Comparison of ENCODE assay signal across 8 mouse cellular contexts in the genomic region with DNA sequence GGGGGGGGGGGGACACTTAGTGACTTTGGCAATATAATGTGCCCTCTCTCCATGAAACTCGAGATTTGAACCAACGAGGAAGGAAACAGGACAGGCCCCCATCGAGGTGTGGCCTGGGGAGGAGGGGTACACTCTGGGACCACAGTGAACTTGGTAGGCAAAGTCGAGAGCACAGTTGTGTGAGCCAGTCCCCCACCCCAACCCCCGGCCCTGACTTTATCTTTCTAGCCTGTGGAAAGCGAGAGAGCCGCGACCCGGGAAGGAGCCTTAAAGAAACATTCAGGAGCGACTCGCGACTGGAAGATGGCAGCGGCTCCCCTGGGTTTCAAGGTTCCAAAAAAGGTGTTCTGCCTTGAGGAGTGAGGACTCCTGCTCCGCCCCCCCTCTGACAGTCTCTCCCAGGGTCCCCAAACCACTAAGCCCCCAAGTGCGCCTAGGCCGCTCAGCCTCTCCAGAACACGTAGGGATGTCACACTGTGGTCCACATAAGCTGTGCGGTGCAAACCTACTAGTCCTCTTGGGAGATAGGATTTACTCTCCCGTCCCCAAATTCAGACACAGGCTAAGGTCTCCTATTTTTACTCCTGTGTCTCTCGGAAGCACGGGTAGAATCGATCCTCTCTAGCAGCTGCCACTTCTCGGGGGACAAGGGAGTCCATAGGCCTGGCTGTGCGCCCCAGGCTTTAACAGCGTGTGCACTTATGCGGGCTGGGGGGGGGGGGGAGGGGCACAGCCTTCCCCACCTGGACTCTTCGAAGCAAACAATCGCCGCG. TPM values are rescaled to one million over a fixed set of nuclear protein-coding genes. Genes with fewer than 3 reads are reported as not detected.
A peak's percentile ranks its signal among the peaks of the same experiment; 100 is the strongest.
DNase-seq lines count a peak whose midpoint lies in the region; ATAC-seq and TF ChIP-seq lines count a peak whose summit lies in the region.

No protein-coding gene starts in this region.

- no peak overlapping the region for H3K27ac ChIP-seq in cerebellum, adult 2 months (ENCODE audit: insufficient read depth, low read length)
- no peak overlapping the region for H3K27ac ChIP-seq in spleen, adult 2 months (ENCODE audit: insufficient read depth, low read length)
- no peak overlapping the region for H3K27ac ChIP-seq in liver, embryonic 11.5 days (ENCODE audit: low read depth, low read length)
- H3K27ac ChIP-seq in stomach, embryonic 16.5 days (ENCODE audit: low read length) = peak overlapping the region; percentile 23; the same call in 1 of the 2 replicates

- no peaks in the 10 kb centered on the region; the same call in 1 of the 2 replicates for H3K27me3 ChIP-seq in cerebellum, adult 2 months (ENCODE audit: control insufficient read depth, insufficient read depth, low read length)
- no peaks in the 10 kb centered on the region for H3K27me3 ChIP-seq in spleen, adult 2 months (ENCODE audit: control insufficient read depth, insufficient read depth, low read length)
- H3K27me3 ChIP-seq in liver, embryonic 11.5 days (replicated peaks; ENCODE audit: control insufficient read depth, insufficient read depth, low read length) = peaks cover 94% of the 10 kb centered on the region
- peaks cover 53% of the 10 kb centered on the region for H3K27me3 ChIP-seq in stomach, embryonic 16.5 days (ENCODE audit: control insufficient read depth, insufficient read depth, low read length)

- no peak for ATAC-seq in liver, embryonic 11.5 days (replicated peaks; ENCODE audit: low FRiP score)
- ATAC-seq in stomach, embryonic 16.5 days (ENCODE audit: insufficient read depth, low FRiP score) = no peak
- no peak for ATAC-seq in monocyte, adult 5-6 weeks (replicated peaks; ENCODE audit: insufficient number of reproducible peaks, low FRiP score, low TSS enrichment, poor library complexity, severe bottlenecking)

- H3K4me2 ChIP-seq in liver, embryonic 11.5 days = peak overlapping the region; percentile 62
- H3K4me2 ChIP-seq in stomach, embryonic 16.5 days (ENCODE audit: low read depth, low read length) = peak overlapping the region; percentile 59

- no peak for TF ChIP-seq POLR2A in cerebellum, adult 2 months (IDR thresholded peaks at IDR 0.05; ENCODE audit: borderline replicate concordance, insufficient read depth, low read length)
- no peak for TF ChIP-seq POLR2A in spleen, adult 2 months (IDR thresholded peaks at IDR 0.05; ENCODE audit: low read depth, low read length)

- no peak for TF ChIP-seq CTCF in cerebellum, adult 2 months (IDR thresholded peaks at IDR 0.05; ENCODE audit: borderline replicate concordance, insufficient read depth, low read depth, low read length)
- no peak for TF ChIP-seq CTCF in spleen, adult 2 months (IDR thresholded peaks at IDR 0.05; ENCODE audit: extremely low read depth, insufficient read depth, insufficient read length, insufficient replicate concordance)

- 0 out of 2 replicates have a peak overlapping the region, but pooled peaks have one; percentile 20 for H3K9ac ChIP-seq in liver, embryonic 11.5 days (ENCODE audit: low read depth, low read length)
- H3K9ac ChIP-seq in stomach, embryonic 16.5 days (ENCODE audit: low read length) = peak overlapping the region; percentile 63

- WGBS in cerebellum, adult 2 months = 46% methylated on average over 27 of the region's 30 CpGs
- WGBS in spleen, adult 2 months = 24% methylated on average over 30 of the region's 30 CpGs
- 10% methylated on average over 30 of the region's 30 CpGs for WGBS in liver, embryonic 11.5 days
- WGBS in stomach, embryonic 16.5 days = 26% methylated on average over 30 of the region's 30 CpGs

- no peak for DNase-seq in cerebellum, adult 2 months
- DNase-seq in cerebellum, adult 9-10 months = no peak
- DNase-seq in spleen, adult 2 months (ENCODE audit: low read depth in 1 of 2, low spot score in 2 of 2) = no peak
- DNase-seq in spleen, postnatal 4 days (ENCODE audit: low spot score in 2 of 2) = no peak
- peak; percentile 36 for DNase-seq in liver, embryonic 11.5 days (ENCODE audit: low spot score)
- no peak for DNase-seq in embryo, embryonic 10 days (ENCODE audit: low spot score)

- no peaks in the 10 kb centered on the region for H3K9me3 ChIP-seq in liver, embryonic 11.5 days (ENCODE audit: control insufficient read depth, low read length)
- H3K9me3 ChIP-seq in stomach, embryonic 16.5 days (replicated peaks; ENCODE audit: control insufficient read depth, low read length) = no peaks in the 10 kb centered on the region

- 0 out of 2 replicates have a peak, but pooled peaks cover 3% of the 10 kb centered on the region for H3K4me1 ChIP-seq in cerebellum, adult 2 months (ENCODE audit: control insufficient read depth, insufficient read depth, low read length)
- peaks cover 11% of the 10 kb centered on the region for H3K4me1 ChIP-seq in spleen, adult 2 months (ENCODE audit: control insufficient read depth, insufficient read depth, insufficient read length)
- H3K4me1 ChIP-seq in liver, embryonic 11.5 days (replicated peaks; ENCODE audit: control insufficient read depth, insufficient read depth, low read length) = peaks cover 16% of the 10 kb centered on the region
- peaks cover 9% of the 10 kb centered on the region for H3K4me1 ChIP-seq in stomach, embryonic 16.5 days (ENCODE audit: control insufficient read depth, insufficient read depth, low read length)

- peak overlapping the region; percentile 24 for H3K4me3 ChIP-seq in cerebellum, adult 2 months (replicated peaks; ENCODE audit: insufficient read depth, low read depth, low read length)
- H3K4me3 ChIP-seq in spleen, adult 2 months (ENCODE audit: extremely low read depth, insufficient read depth, insufficient read length) = peak overlapping the region; percentile 14; the same call in 1 of the 2 replicates
- H3K4me3 ChIP-seq in liver, embryonic 11.5 days (ENCODE audit: low read depth, low read length) = peak overlapping the region; percentile 25
- peak overlapping the region; percentile 33 for H3K4me3 ChIP-seq in stomach, embryonic 16.5 days (replicated peaks; ENCODE audit: low read length)

- no peaks in the 10 kb centered on the region for H3K36me3 ChIP-seq in spleen, adult 2 months (ENCODE audit: control insufficient read depth, insufficient read depth, low read length)
- no peaks in the 10 kb centered on the region for H3K36me3 ChIP-seq in liver, embryonic 11.5 days (ENCODE audit: control insufficient read depth, insufficient read depth, low read length)
- H3K36me3 ChIP-seq in stomach, embryonic 16.5 days (ENCODE audit: control insufficient read depth, insufficient read depth, low read length) = no peaks in the 10 kb centered on the region

RNA-seq across cellular contexts. Expression of a gene that starts 4.9 kb away (rescaled TPM):
- 12.2 and 12.9 TPM in 2 replicates for polyA plus RNA-seq in cerebellum, adult 2 months (2012; rRNA removed)
- 12.8 and 15.6 TPM in 2 replicates for polyA plus RNA-seq in spleen, adult 2 months (2012; rRNA removed)
- polyA plus RNA-seq in liver, embryonic 11.5 days (2014; fragmentation: Nextera tagmentation; extraction: Ambion mirVana) = 14.5 and 14.8 TPM in 2 replicates
- polyA plus RNA-seq in stomach, embryonic 16.5 days (2015; fragmentation: Nextera tagmentation; extraction: Ambion mirVana) = 11.1 and 13.9 TPM in 2 replicates
- 26.0 to 43.7 TPM (median 27.1 TPM) in 3 replicates for total RNA-seq in monocyte, adult 5-6 weeks (2017)
